Mouse (Mus musculus) embryonic facial prominence, embryonic 13.5 days (tissue): ENCODE measurements around the gene Myo9b. TPM values are rescaled to one million over a fixed set of nuclear protein-coding genes. Genes with fewer than 3 reads are reported as not detected.

Experiments
- ATAC-seq: fragments of 200-750 bp; cut with Nextera tagmentation; 2 replicates; pipeline ENCODE4 v1.8.0; 2017; ENCODE audit warnings: low read depth; ENCODE audit not compliant: insufficient number of reproducible peaks, insufficient read depth, low FRiP score, low TSS enrichment
- H3K27ac ChIP-seq: fragments of 300-500 bp; sonication (generic); 2 replicates; pipeline ENCODE4 v1.5.1; 2015; ENCODE audit warnings: moderate library complexity, mild to moderate bottlenecking, inconsistent platforms
- H3K27me3 ChIP-seq: fragments of 300-500 bp; sonication (generic); 2 replicates; pipeline ENCODE4 v1.6.1; 2015; ENCODE audit warnings: mild to moderate bottlenecking, inconsistent platforms
- H3K36me3 ChIP-seq: fragments of 300-500 bp; sonication (generic); 2 replicates; pipeline ENCODE4 v1.6.1; 2015; ENCODE audit warnings: mild to moderate bottlenecking, inconsistent platforms
- H3K4me1 ChIP-seq: fragments of 300-500 bp; sonication (generic); 2 replicates; pipeline ENCODE4 v1.6.1; 2015; ENCODE audit warnings: inconsistent platforms
- H3K4me2 ChIP-seq: fragments of 300-500 bp; sonication (generic); 2 replicates; pipeline ENCODE4 v1.6.1; 2015; ENCODE audit warnings: moderate library complexity, mild to moderate bottlenecking, inconsistent platforms
- H3K4me3 ChIP-seq: fragments of 300-500 bp; sonication (generic); 2 replicates; pipeline ENCODE4 v1.5.1; 2015; ENCODE audit warnings: mild to moderate bottlenecking, inconsistent platforms
- H3K9ac ChIP-seq: fragments of 300-500 bp; sonication (generic); 2 replicates; pipeline ENCODE4 v1.6.1; 2015; ENCODE audit warnings: mild to moderate bottlenecking, inconsistent platforms
- H3K9me3 ChIP-seq: fragments of 300-500 bp; sonication (generic); 2 replicates; pipeline ENCODE4 v1.6.1; 2016; ENCODE audit warnings: inconsistent platforms
- whole genome bisulfite sequencing: fragments of 180-500 bp; shearing (Covaris S2); methylation state at CpG from one replicate; pipeline ENCODE4 v1.1.7; 2015; ENCODE audit warnings: mixed read lengths; 5-methylcytosine and 5-hydroxymethylcytosine counted together
- polyA plus RNA-seq: library from polyadenylated mRNA; unstranded; fragments of >200 nt; fragmentation: Nextera tagmentation; extraction: Ambion mirVana; gene quantifications from 2 replicates; pipeline ENCODE4 v1.2.1, GENCODE M21; 2015

Myo9b gene
- polyA plus RNA-seq, 1 experiment from 2014 or later, result 27.5 TPM

DNA sequence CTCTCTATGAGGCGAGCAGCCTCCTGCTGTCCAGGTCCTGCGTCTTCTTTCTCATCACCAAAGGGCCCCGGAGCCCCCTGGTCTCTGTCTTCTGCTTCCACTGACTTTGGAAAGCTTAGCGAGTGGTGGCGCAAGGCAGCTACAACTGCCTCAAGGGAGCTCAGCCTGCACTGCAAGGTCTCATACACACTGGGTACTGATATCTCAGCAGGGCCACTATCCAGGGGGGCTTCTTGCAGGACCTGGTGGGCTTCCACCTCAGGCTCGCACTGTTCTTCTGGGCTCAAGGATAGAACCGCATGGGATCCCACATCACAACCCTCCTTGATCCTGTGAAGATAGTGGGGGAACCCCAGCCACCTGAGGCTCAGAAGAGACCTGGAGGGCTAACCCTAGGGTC lies 122.0 kb downstream of the Myo9b start:
- no peak overlapping the region for H3K27ac ChIP-seq
- no peak for ATAC-seq
- WGBS, result 84% methylated on average over 7 of the region's 7 CpGs

DNA sequence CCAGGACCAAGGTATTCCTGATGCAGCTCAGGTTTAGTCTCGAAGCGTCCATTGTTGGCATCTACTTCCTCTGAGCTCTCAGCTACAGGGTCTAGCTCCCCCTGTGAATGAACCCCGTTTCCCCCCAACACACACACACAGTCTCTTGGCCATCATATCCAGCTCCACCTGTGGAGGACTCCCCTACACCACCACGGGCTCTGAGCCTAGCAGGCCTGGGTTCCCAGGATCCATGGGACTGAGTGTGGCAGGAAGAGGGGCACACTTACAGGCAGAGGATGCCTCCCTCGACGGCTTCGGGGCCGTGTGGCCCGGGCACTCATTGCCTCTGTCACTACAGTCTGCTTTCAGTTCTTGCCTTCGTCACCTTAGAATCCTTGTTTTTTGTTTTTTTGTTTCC lies 122.6 kb downstream of the Myo9b start:
- Histone ChIP-seq H3K9ac (no peak overlapping the region), H3K27me3 (no peaks in the 10 kb centered on the region), H3K4me3 (no peak overlapping the region), H3K9me3 (no peaks in the 10 kb centered on the region), H3K4me2 (0 out of 2 replicates have a peak overlapping the region, but pooled peaks have one; percentile 11), H3K27ac (no peak overlapping the region), H3K36me3 (peaks cover 18% of the 10 kb centered on the region), H3K4me1 (peaks cover 8% of the 10 kb centered on the region)
- no peak for ATAC-seq
- WGBS, result 82% methylated on average over 10 of the region's 10 CpGs

More for the DNA sequence above, 122.0 kb downstream of the Myo9b start:
- Histone ChIP-seq H3K4me2 (peak overlapping the region; percentile 11), H3K27me3 (no peaks in the 10 kb centered on the region), H3K9me3 (no peaks in the 10 kb centered on the region), H3K36me3 (peaks cover 13% of the 10 kb centered on the region), H3K4me1 (peaks cover 8% of the 10 kb centered on the region), H3K9ac (0 out of 2 replicates have a peak overlapping the region, but pooled peaks have one; percentile 11), H3K4me3 (peak overlapping the region; percentile 6; the same call in 1 of the 2 replicates)

DNA sequence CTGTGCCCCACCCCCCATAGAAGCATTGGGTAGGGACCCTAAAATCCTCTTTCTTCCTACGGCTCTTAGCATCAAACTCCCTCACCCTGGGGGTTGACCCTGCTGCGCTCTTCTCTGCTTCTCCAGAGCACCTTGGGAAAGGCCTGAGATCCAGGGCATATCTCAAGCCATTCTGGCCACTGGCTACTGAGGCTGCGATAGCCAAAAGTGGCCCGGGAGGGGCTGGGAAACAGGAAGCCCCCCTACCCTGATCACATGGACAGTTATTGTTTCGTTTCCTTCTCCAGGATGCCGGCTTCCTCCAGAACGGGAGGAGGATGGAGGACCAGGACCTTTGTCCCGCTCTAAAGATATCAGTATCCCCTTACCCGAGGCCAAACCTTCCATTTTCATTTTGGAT lies 123.1 kb downstream of the Myo9b start, which contains the start of gene Ushbp1:
Gene Ushbp1 (minus strand): TSS at position 174 of the 400 bp plus-strand sequence.
- H3K9ac ChIP-seq, result peak within 1 kb of the TSS; percentile 84; the same call in 1 of the 2 replicates
- H3K4me3 ChIP-seq, result peak within 1 kb of the TSS; percentile 81
- H3K27ac ChIP-seq, result peak within 1 kb of the TSS; percentile 66
- 85% methylated on average over 9 of the region's 9 CpGs for WGBS
- peaks cover 21% of the 10 kb centered on the region for H3K36me3 ChIP-seq
- H3K4me1 ChIP-seq, result peaks cover 8% of the 10 kb centered on the region
- no peak for ATAC-seq
- H3K4me2 ChIP-seq, result peak within 1 kb of the TSS; percentile 92
- no peaks in the 10 kb centered on the region for H3K9me3 ChIP-seq
- H3K27me3 ChIP-seq, result no peaks in the 10 kb centered on the region

DNA sequence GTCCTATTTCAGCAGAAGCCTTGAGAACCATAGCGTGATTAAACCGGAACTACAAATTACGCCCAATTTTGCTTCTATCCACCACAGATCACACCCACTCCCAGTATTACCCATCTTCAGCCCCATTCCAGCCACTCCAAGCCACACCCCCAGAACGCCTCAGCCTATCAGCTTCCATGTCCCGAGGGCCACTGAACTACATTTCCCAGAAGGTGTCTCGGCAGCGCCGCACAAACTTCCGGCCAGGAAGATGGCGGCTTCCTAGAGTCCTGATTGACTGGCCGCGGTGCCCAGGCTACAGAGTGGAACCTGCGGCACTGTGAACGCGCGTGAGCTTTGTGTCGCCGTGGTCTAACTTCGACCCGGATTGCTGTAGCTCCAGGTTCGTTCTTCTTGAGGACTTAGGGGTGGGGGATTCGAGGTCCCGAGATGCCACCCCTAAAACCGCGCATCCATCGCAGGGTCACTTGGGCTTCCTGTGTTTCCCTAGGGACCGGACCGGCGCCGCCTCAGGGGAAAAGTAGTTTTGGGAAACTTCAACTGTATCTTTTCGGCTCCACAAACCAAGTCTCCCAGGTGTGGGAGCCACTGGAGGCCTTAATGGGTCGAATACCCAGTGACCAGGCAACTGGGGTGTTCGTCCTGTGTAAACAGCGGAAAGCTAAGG lies 124.3 kb downstream of the Myo9b start, which contains the start of gene Babam1:
Gene Babam1 (plus strand): TSS at position 223 of the 667 bp plus-strand sequence.
- WGBS, result 1% methylated on average over 34 of the region's 34 CpGs
- Histone ChIP-seq H3K9ac (peak within 1 kb of the TSS; percentile 84), H3K4me2 (peak within 1 kb of the TSS; percentile 92), H3K4me1 (peaks cover 8% of the 10 kb centered on the region), H3K9me3 (no peaks in the 10 kb centered on the region), H3K36me3 (peaks cover 25% of the 10 kb centered on the region), H3K27ac (peak within 1 kb of the TSS; percentile 66), H3K4me3 (peak within 1 kb of the TSS; percentile 81), H3K27me3 (no peaks in the 10 kb centered on the region)
- peak; percentile 93 for ATAC-seq

DNA sequence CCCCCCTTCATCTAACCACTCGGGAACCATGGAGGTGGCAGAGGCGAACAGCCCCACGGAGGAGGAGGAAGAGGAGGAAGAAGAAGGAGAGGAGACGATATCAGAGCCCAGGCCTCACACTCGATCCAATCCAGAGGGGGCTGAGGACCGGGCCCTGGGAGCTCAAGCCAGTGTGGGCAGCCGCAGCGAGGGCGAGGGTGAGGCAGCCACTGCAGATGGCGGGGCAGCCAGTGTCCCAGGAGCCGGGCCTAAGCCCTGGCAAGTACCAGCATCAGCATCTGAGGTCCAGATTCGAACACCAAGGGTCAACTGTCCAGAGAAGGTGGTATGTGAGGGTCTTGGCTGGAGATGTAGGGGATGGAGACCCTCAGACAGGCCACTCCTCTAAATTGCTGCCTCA lies 125.2 kb downstream of the Myo9b start:
- Histone ChIP-seq H3K4me2 (peak overlapping the region; percentile 92), H3K4me3 (peak overlapping the region; percentile 81), H3K4me1 (peaks cover 8% of the 10 kb centered on the region), H3K36me3 (peaks cover 25% of the 10 kb centered on the region), H3K27ac (no peak overlapping the region), H3K9me3 (no peaks in the 10 kb centered on the region), H3K9ac (peak overlapping the region; percentile 84), H3K27me3 (no peaks in the 10 kb centered on the region)
- no peak for ATAC-seq
- 88% methylated on average over 12 of the region's 12 CpGs for WGBS

DNA sequence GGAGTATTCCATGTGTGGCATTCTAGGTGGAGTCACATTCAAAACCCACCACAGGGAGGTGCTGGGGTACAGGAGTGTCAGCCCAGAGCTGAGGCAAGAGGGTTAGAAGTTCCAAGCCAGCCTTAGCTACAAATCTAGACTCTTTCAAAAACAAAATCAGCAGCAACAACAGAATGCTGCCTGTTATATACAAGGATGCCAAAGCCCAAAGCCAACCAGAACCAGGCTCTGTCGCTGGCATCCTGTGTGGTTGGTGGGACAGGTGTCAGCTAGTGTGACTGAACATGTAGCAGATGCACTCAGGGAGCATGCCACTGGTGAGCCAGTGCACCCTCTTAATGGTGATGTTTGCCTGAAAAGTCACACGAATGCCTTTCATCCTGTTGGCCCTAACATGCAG lies 128.3 kb downstream of the Myo9b start:
- Histone ChIP-seq H3K4me3 (no peak overlapping the region), H3K4me2 (no peak overlapping the region), H3K9me3 (no peaks in the 10 kb centered on the region), H3K27me3 (no peaks in the 10 kb centered on the region), H3K36me3 (peaks cover 36% of the 10 kb centered on the region), H3K4me1 (peaks cover 13% of the 10 kb centered on the region), H3K27ac (no peak overlapping the region), H3K9ac (no peak overlapping the region)
- no peak for ATAC-seq
- 89% methylated on average over 2 of the region's 2 CpGs for WGBS

DNA sequence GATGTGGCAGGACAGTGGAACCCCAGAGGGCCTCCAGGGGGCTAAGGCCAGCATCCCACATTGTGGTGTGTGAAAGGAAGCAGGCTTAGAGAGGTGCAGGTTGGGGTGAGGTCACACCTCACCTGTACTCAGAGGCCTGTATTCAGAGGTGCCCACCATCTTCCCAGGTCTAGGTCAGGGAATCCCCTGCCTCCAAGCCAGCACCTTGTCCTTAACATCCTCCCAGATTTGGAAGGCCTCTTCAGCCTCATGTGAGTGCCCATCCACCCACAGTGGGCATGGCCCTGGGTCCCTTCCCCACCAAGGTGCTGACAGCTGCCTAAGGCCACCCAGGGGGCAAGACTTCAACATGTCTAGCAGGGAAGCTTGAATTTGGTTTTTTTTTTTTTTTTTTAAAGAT lies 128.9 kb downstream of the Myo9b start:
- no peak for ATAC-seq
- Histone ChIP-seq H3K9ac (no peak overlapping the region), H3K27me3 (no peaks in the 10 kb centered on the region), H3K27ac (no peak overlapping the region), H3K4me1 (peaks cover 19% of the 10 kb centered on the region), H3K36me3 (peaks cover 36% of the 10 kb centered on the region), H3K9me3 (no peaks in the 10 kb centered on the region), H3K4me3 (no peak overlapping the region), H3K4me2 (no peak overlapping the region)

DNA sequence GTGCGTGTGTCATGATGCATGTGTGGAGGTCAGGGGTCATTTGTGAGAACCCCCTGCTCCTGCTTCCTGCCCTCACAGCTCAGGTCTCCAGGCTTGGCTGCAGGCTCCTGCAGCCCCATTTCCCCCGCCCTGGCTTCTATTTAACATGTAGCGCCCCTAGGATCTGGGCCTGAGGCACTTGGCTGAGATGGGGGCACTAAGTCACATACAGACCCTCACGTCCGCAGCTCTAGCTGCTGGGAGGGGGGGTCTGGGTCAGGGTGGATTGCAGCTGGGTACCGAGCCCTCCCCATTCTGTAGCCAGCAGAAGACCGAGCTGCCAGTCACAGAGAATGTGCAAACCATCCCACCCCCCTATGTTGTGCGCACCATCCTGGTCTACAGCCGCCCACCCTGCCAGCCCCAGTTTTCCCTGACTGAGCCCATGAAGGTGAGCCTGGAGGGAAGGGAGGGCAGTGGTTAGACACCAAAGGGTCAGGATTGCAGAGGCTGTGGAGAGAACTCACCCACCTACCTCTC lies 130.0 kb downstream of the Myo9b start:
- Histone ChIP-seq H3K36me3 (peaks cover 40% of the 10 kb centered on the region), H3K9me3 (no peaks in the 10 kb centered on the region), H3K4me1 (peaks cover 25% of the 10 kb centered on the region), H3K27me3 (no peaks in the 10 kb centered on the region), H3K4me2 (no peak overlapping the region), H3K4me3 (no peak overlapping the region), H3K9ac (no peak overlapping the region), H3K27ac (no peak overlapping the region)
- WGBS, result 82% methylated on average over 9 of the region's 9 CpGs
- ATAC-seq, result no peak

DNA sequence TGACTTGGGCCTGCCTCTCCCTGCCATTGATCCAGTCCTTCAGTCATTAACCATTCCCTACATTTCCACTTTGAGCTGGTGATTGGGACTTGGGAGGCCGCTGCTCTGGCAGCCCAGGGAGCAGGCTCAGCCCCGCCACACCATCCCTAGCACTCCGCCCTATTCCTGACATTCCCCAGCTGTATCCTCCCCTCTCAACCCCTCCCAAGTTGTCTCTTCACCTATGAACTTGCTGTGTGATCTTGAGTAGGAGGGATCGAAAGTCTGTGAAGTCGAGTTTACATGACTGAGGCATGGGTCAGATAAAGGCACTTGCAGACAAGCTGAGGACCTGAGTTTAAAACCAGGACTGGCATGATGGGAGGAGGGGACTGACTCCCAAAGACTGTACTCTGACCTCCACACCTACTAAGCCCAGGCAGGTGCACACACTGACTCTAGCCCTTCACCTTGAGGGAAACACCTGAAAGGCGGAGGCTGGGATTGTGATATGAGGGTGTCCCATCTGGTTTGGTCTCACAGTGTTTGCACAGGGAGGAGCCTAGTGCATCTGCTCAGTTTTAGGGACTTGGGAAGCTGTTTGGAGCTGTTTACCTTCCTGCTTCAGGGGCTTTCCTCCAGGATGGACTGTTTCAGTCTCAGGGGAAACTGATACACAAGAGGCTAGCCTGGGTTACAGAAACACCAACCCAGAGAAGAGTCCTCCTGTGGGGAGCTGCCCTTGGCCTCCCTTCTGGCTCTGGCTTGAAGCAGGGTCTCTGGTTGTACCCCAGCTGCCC lies 130.8 kb downstream of the Myo9b start:
- Histone ChIP-seq H3K9ac (no peak overlapping the region), H3K27me3 (no peaks in the 10 kb centered on the region), H3K4me1 (peaks cover 22% of the 10 kb centered on the region), H3K4me2 (no peak overlapping the region), H3K36me3 (peaks cover 46% of the 10 kb centered on the region), H3K4me3 (no peak overlapping the region), H3K27ac (no peak overlapping the region), H3K9me3 (no peaks in the 10 kb centered on the region)
- no peak for ATAC-seq
- 80% methylated on average over 6 of the region's 6 CpGs for WGBS

DNA sequence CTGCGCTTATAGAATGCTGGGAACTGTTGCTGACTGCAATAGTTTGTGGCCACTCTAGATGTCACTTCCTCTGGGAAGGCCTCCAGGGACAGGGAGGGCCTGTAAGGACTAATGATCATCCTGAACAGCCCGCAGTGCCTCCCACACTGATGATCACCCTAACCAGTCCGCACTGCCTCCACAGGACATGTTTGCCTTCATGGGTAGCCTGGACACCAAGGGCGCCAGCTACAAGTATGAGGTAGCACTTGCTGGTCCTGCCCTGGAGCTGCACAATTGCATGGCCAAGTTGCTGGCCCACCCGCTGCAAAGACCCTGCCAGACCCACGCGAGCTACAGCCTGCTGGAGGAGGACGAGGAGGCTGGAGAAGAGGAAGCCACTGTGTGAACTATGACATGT lies 131.5 kb downstream of the Myo9b start:
- 91% methylated on average over 8 of the region's 8 CpGs for WGBS
- H3K4me1 ChIP-seq, result peaks cover 22% of the 10 kb centered on the region
- no peaks in the 10 kb centered on the region for H3K9me3 ChIP-seq
- H3K36me3 ChIP-seq, result peaks cover 46% of the 10 kb centered on the region
- H3K27me3 ChIP-seq, result no peaks in the 10 kb centered on the region
- ATAC-seq, result no peak
- no peak overlapping the region for H3K4me3 ChIP-seq
- H3K4me2 ChIP-seq, result no peak overlapping the region
- H3K27ac ChIP-seq, result no peak overlapping the region
- H3K9ac ChIP-seq, result no peak overlapping the region

DNA sequence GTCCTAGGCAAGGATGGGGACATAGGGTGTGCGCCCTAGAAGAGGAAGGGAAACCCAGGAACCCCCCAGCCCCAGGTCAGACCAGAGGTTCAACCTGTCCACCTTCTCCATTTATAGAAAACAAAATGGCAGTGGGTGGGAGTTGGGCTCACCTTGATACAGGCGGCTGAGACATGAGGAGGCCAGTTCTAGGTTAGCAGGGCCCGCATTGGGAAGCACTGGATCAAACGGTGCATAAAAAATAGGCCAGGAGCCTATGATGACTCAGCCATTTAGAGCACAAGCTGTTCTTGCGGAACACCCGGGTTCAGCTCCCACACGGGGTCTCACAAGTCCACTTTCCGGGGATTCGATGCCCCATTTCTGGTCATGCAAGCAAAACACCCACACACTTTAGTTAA lies 132.4 kb downstream of the Myo9b start:
- Histone ChIP-seq H3K27ac (no peak overlapping the region), H3K36me3 (peaks cover 47% of the 10 kb centered on the region), H3K4me3 (no peak overlapping the region; the same call in 1 of the 2 replicates), H3K9me3 (no peaks in the 10 kb centered on the region), H3K9ac (no peak overlapping the region), H3K4me2 (peak overlapping the region; percentile 96), H3K4me1 (peaks cover 22% of the 10 kb centered on the region), H3K27me3 (no peaks in the 10 kb centered on the region)
- no peak for ATAC-seq
- 89% methylated on average over 9 of the region's 9 CpGs for WGBS
